Mouse (Mus musculus) testis, postnatal 14 days (tissue): ENCODE measurements around the gene Gm13757.
"Not testable (repeated sequence)": the region's sequence is repeated elsewhere in the genome, so short reads cannot be mapped to it uniquely, and the experiment has no call there.

Source experiments
- DNase-seq: peaks from one replicate; pipeline ENCODE4 v3.0.0; 2021; ENCODE audit warnings: low spot score

Gene Gm13757

DNA sequence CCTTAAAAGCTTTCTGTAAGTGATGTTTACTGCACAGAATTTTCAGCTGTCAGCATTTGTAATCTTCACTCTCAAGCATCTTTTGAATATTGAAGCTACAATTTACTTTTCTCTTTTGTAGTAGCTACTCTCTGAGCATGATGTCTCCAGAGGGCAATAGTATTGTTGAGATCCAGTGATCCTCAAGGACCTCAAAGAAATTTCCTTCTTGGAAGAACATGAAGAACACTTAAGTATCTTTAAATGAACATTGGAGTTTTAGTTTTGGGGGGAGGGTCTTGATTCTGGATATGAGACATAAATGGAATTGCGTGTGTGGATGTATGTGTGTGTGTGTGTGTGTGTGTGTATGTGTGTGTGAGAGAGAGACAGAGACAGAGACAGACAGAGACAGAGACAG is at the start of gene Gm13757:
TSS of gene Gm13757 (minus strand) at position 101 of the 400 bp plus-strand sequence.
- no peak for DNase-seq

DNA sequence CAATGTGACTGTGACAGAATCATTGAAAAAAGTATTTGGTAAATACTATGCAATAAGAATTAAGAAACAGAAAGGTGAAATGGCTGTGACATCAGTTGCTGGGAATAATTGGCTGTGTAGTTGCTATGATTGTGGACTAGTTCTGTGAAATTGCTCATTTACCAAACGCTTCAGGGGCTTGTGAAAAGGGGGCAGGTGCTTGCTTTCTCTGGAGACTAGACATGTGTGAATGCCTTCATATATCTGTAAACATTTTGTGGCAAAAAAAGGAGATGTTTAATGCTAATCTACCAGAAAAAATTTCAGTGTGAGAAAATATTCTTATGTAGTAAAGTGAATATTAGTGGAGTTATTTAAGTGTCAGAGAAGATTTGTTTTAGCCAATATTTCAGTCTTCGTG is 44.1 kb upstream of the Gm13757 start, which contains the start of gene Olfr1185-ps1:
TSS of gene Olfr1185-ps1 (plus strand) at position 301 of the 400 bp plus-strand sequence.
- no peak for DNase-seq

GRCm38 (mm10) chr2:88483298-88483697 is 34.4 kb upstream of the Gm13757 start, which contains the start of gene Olfr1184:
Gene Olfr1184 (plus strand): TSS chr2:88483598.
- DNase-seq = no peak

DNA sequence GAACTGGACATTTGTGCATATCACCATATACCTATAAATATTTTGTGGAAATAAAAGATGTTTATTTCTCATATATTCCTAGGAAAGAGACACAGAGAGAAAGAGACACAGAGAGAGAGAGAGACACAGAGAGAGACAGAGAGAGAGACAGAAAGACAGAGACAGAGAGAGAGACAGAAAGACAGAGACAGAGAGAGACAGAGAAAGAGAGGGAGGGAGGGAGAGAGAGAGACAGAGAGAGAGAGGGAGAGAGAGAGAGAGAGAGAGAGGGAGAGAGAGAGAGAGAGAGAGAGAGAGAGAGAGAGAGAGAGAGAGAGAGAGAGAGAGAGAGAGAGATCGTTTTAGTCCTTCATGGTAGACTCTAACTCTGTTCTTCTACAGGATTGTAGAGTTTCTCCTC is 5.6 kb upstream of the Gm13757 start, which contains the start of gene Olfr1183:
TSS of gene Olfr1183 (plus strand) at position 301 of the 400 bp plus-strand sequence.
- DNase-seq = not testable (repeated sequence)

- DNase-seq = no peak
Measured at GRCm38 (mm10) chr2:88426071-88426470, 22.9 kb downstream of the Gm13757 start, which contains the start of gene Olfr1181. Gene Olfr1181 (minus strand): TSS chr2:88426171.

GRCm38 (mm10) chr2:88419051-88419450 is 29.9 kb downstream of the Gm13757 start, which contains the start of gene Olfr1180:
Gene Olfr1180 (minus strand): TSS chr2:88419151.
- no peak for DNase-seq

- no peak for DNase-seq
Measured at GRCm38 (mm10) chr2:88406353-88406752, 42.6 kb downstream of the Gm13757 start, which contains the start of gene Olfr1179. Gene Olfr1179 (minus strand): TSS chr2:88406453.
